Mouse (Mus musculus): ENCODE measurements around the gene Zcchc4. TPM values are rescaled to one million over a fixed set of nuclear protein-coding genes. Genes with fewer than 3 reads are reported as not detected.

The Zcchc4 gene
- polyA plus RNA-seq, 1 experiment from 2014 or later: 22.0 TPM

GRCm38 (mm10) chr5:52844319-52844718 is 69.1 kb downstream of the Zcchc4 start:
- no peak for ATAC-seq (ENCODE audit: low FRiP score, low read depth)
- Histone ChIP-seq H3K9ac (no peak overlapping the region), H3K4me2 (replicated peaks) (no peak overlapping the region), H3K36me3 (peaks cover 75% of the 10 kb centered on the region), H3K4me1 (no peaks in the 10 kb centered on the region), H3K9me3 (no peaks in the 10 kb centered on the region), H3K27me3 (no peaks in the 10 kb centered on the region), H3K4me3 (no peak overlapping the region), H3K27ac (no peak overlapping the region)
- WGBS: 91% methylated on average over 7 of the region's 7 CpGs

GRCm38 (mm10) chr5:52855727-52856126 is 80.5 kb downstream of the Zcchc4 start:
- ATAC-seq (ENCODE audit: low FRiP score, low read depth): no peak
- Histone ChIP-seq H3K27ac (no peak overlapping the region), H3K27me3 (no peaks in the 10 kb centered on the region), H3K9me3 (no peaks in the 10 kb centered on the region), H3K36me3 (peaks cover 75% of the 10 kb centered on the region), H3K9ac (no peak overlapping the region), H3K4me1 (no peaks in the 10 kb centered on the region), H3K4me2 (replicated peaks) (no peak overlapping the region), H3K4me3 (no peak overlapping the region)
- 85% methylated on average over 5 of the region's 5 CpGs for WGBS

GRCm38 (mm10) chr5:52864446-52864845 is 89.2 kb downstream of the Zcchc4 start:
- Histone ChIP-seq H3K4me2 (replicated peaks) (no peak overlapping the region), H3K4me3 (no peak overlapping the region), H3K9ac (no peak overlapping the region), H3K4me1 (peaks cover 12% of the 10 kb centered on the region), H3K27me3 (no peaks in the 10 kb centered on the region), H3K9me3 (no peaks in the 10 kb centered on the region), H3K27ac (no peak overlapping the region), H3K36me3 (peaks cover 86% of the 10 kb centered on the region)
- no peak for ATAC-seq (ENCODE audit: low FRiP score, low read depth)
- 90% methylated on average over 8 of the region's 8 CpGs for WGBS

GRCm38 (mm10) chr5:52865825-52866224 is 90.6 kb downstream of the Zcchc4 start:
- Histone ChIP-seq H3K36me3 (peaks cover 72% of the 10 kb centered on the region), H3K9ac (no peak overlapping the region), H3K4me1 (peaks cover 20% of the 10 kb centered on the region), H3K27ac (no peak overlapping the region), H3K4me2 (replicated peaks) (no peak overlapping the region), H3K9me3 (no peaks in the 10 kb centered on the region), H3K4me3 (no peak overlapping the region), H3K27me3 (no peaks in the 10 kb centered on the region)
- WGBS: 74% methylated on average over 9 of the region's 9 CpGs
- no peak for ATAC-seq (ENCODE audit: low FRiP score, low read depth)

GRCm38 (mm10) chr5:52866361-52867155 is 91.3 kb downstream of the Zcchc4 start:
- no peak for ATAC-seq (ENCODE audit: low FRiP score, low read depth)
- H3K4me3 ChIP-seq: no peak overlapping the region
- H3K27me3 ChIP-seq: no peaks in the 10 kb centered on the region
- H3K36me3 ChIP-seq: peaks cover 64% of the 10 kb centered on the region
- no peaks in the 10 kb centered on the region for H3K9me3 ChIP-seq
- H3K4me2 ChIP-seq (replicated peaks): no peak overlapping the region
- H3K9ac ChIP-seq: no peak overlapping the region
- WGBS: 90% methylated on average over 18 of the region's 18 CpGs
- H3K4me1 ChIP-seq: peaks cover 20% of the 10 kb centered on the region
- H3K27ac ChIP-seq: no peak overlapping the region

- 33% methylated on average over 12 of the region's 12 CpGs for WGBS
- ATAC-seq (ENCODE audit: low FRiP score, low read depth): peak; percentile 63; the same call in 1 of the 2 replicates
These were observed 93.9 kb downstream of the Zcchc4 start for GRCm38 (mm10) chr5:52868918-52869703.

GRCm38 (mm10) chr5:52871461-52871860 is 96.3 kb downstream of the Zcchc4 start:
- H3K27me3 ChIP-seq: no peaks in the 10 kb centered on the region
- no peak for ATAC-seq (ENCODE audit: low FRiP score, low read depth)
- 3% methylated on average over 1 of the region's 1 CpGs for WGBS

More at GRCm38 (mm10) chr5:52868918-52869703, 93.9 kb downstream of the Zcchc4 start:
- H3K27me3 ChIP-seq: no peaks in the 10 kb centered on the region
- no peak overlapping the region for H3K9ac ChIP-seq
- no peaks in the 10 kb centered on the region for H3K9me3 ChIP-seq
- no peak overlapping the region for H3K4me3 ChIP-seq
- no peak overlapping the region for H3K4me2 ChIP-seq (replicated peaks)
- peak overlapping the region; percentile 58; the same call in 1 of the 2 replicates for H3K27ac ChIP-seq
- H3K36me3 ChIP-seq: peaks cover 44% of the 10 kb centered on the region
- peaks cover 20% of the 10 kb centered on the region for H3K4me1 ChIP-seq

GRCm38 (mm10) chr5:52871986-52872385 is 96.8 kb downstream of the Zcchc4 start:
- WGBS: 94% methylated on average over 13 of the region's 13 CpGs
- Histone ChIP-seq H3K27ac (no peak overlapping the region), H3K9ac (no peak overlapping the region), H3K4me2 (replicated peaks) (no peak overlapping the region), H3K4me3 (no peak overlapping the region), H3K27me3 (no peaks in the 10 kb centered on the region), H3K9me3 (no peaks in the 10 kb centered on the region), H3K4me1 (peaks cover 20% of the 10 kb centered on the region), H3K36me3 (peaks cover 18% of the 10 kb centered on the region)
- no peak for ATAC-seq (ENCODE audit: low FRiP score, low read depth)

More at GRCm38 (mm10) chr5:52871461-52871860, 96.3 kb downstream of the Zcchc4 start:
- Histone ChIP-seq H3K4me2 (replicated peaks) (no peak overlapping the region), H3K9ac (no peak overlapping the region), H3K4me1 (peaks cover 20% of the 10 kb centered on the region), H3K9me3 (no peaks in the 10 kb centered on the region), H3K4me3 (no peak overlapping the region), H3K36me3 (peaks cover 22% of the 10 kb centered on the region), H3K27ac (no peak overlapping the region)

Other genes with a start within 250 kb of the Zcchc4 start
- 2.4 and 2.8 TPM in 2 replicates for gene Lgi2, start 208.9 kb upstream of the Zcchc4 start, polyA plus RNA-seq (2015; fragmentation: Nextera tagmentation; extraction: Ambion mirVana)
- gene Sepsecs, start 105.7 kb upstream of the Zcchc4 start, polyA plus RNA-seq (2015; fragmentation: Nextera tagmentation; extraction: Ambion mirVana): 7.7 and 8.4 TPM in 2 replicates
- gene Pi4k2b, start 33.8 kb upstream of the Zcchc4 start, polyA plus RNA-seq (2015; fragmentation: Nextera tagmentation; extraction: Ambion mirVana): 17.2 and 18.1 TPM in 2 replicates
- 128 TPM in 2 replicates for gene Anapc4, start 58.6 kb downstream of the Zcchc4 start, polyA plus RNA-seq (2015; fragmentation: Nextera tagmentation; extraction: Ambion mirVana)